In genomic region chr3:22320425-22320824, GRCm38 (mm10) we compare ENCODE assay signal across 6 mouse cellular contexts.
A peak's percentile ranks its signal among the peaks of the same experiment; 100 is the strongest.
DNase-seq lines count a peak whose midpoint lies in the region; ATAC-seq and TF ChIP-seq lines count a peak whose summit lies in the region.
"Not testable (repeated sequence)": the region's sequence is repeated elsewhere in the genome, so short reads cannot be mapped to it uniquely, and the experiment has no call there.

No protein-coding gene starts in this region.

- H3K9me3 ChIP-seq in MEL (replicated peaks; ENCODE audit: insufficient read depth, low read length); liver, embryonic 12.5 days (replicated peaks); liver, embryonic 14.5 days (ENCODE audit: control insufficient read depth, low read length); liver, embryonic 16.5 days (replicated peaks; ENCODE audit: control insufficient read depth, low read length): not testable (repeated sequence)

- 75% methylated on average over 1 of the region's 1 CpGs for WGBS in liver, embryonic 12.5 days (ENCODE audit: insufficient replicate concordance)
- WGBS in liver, embryonic 14.5 days (ENCODE audit: insufficient replicate concordance) = 65% methylated on average over 1 of the region's 1 CpGs
- WGBS in liver, embryonic 16.5 days (ENCODE audit: insufficient replicate concordance) = 67% methylated on average over 1 of the region's 1 CpGs

- peak; percentile 50 for DNase-seq in MEL (ENCODE audit: low read depth, low spot score)
- DNase-seq in heart, adult 11 months = peak; percentile 74
- DNase-seq in liver, embryonic 14.5 days (ENCODE audit: low read depth in 3 of 3, low spot score in 3 of 3) = peak in 1 of 3 experiments; percentile 13

- not testable (repeated sequence) for H3K27me3 ChIP-seq in MEL (ENCODE audit: control insufficient read depth in 1 of 2, insufficient read depth in 2 of 2, low read length in 2 of 2); liver, embryonic 12.5 days (replicated peaks); liver, embryonic 14.5 days (ENCODE audit: control insufficient read depth, insufficient read depth, low read length); liver, embryonic 16.5 days (ENCODE audit: control insufficient read depth, insufficient read depth, low read depth, low read length)

- H3K4me2 ChIP-seq in liver, embryonic 12.5 days; liver, embryonic 16.5 days (ENCODE audit: low read depth, low read length): not testable (repeated sequence)
- peak overlapping the region; percentile 33; the same call in 1 of the 2 replicates for H3K4me2 ChIP-seq in liver, embryonic 14.5 days (ENCODE audit: low read depth)

- not testable (repeated sequence) for H3K4me3 ChIP-seq in MEL (ENCODE audit: control insufficient read depth in 1 of 2, insufficient read depth in 1 of 2, low read depth in 2 of 2, low read length in 2 of 2); liver, embryonic 12.5 days; liver, embryonic 14.5 days (ENCODE audit: insufficient read depth in 1 of 2, low read depth in 2 of 2, low read length in 2 of 2); liver, embryonic 16.5 days (ENCODE audit: low read depth, low read length)

- TF ChIP-seq EP300 in MEL (IDR thresholded peaks at IDR 0.05; ENCODE audit: low read depth in 1 of 2, low read length in 2 of 2) = peak; percentile 29 to 62; a peak in 3 of 4 replicates
- TF ChIP-seq EP300 in liver, embryonic 14.5 days (IDR thresholded peaks at IDR 0.05; ENCODE audit: low read depth) = 0 out of 2 replicates have a peak, but pooled peaks have one; percentile 32

- not testable (repeated sequence) for TF ChIP-seq RAD21 in MEL (IDR thresholded peaks at IDR 0.05; ENCODE audit: low read depth, low read length)

- H3K36me3 ChIP-seq in MEL (ENCODE audit: control insufficient read depth in 1 of 2, insufficient read depth in 2 of 2, low read length in 2 of 2); liver, embryonic 12.5 days; liver, embryonic 14.5 days (replicated peaks; ENCODE audit: control insufficient read depth, insufficient read depth, low read depth); liver, embryonic 16.5 days (ENCODE audit: control insufficient read depth, insufficient read depth): not testable (repeated sequence)

- H3K4me1 ChIP-seq in MEL (ENCODE audit: control insufficient read depth in 1 of 2, insufficient read depth in 2 of 2, low read length in 2 of 2); liver, embryonic 14.5 days (replicated peaks; ENCODE audit: control insufficient read depth in 2 of 2, insufficient read depth in 2 of 2, low read length in 1 of 2); liver, embryonic 16.5 days (ENCODE audit: control insufficient read depth, low read depth, low read length): not testable (repeated sequence)
- H3K4me1 ChIP-seq in liver, embryonic 12.5 days = peaks cover 11% of the 10 kb centered on the region

- not testable (repeated sequence) for H3K27ac ChIP-seq in MEL (ENCODE audit: control insufficient read depth, low read depth, low read length); liver, embryonic 12.5 days; liver, embryonic 16.5 days (ENCODE audit: low read length)
- H3K27ac ChIP-seq in liver, embryonic 14.5 days = peak overlapping the region; percentile 33; the same call in 1 of the 2 replicates

- not testable (repeated sequence) for TF ChIP-seq POLR2A in MEL (IDR thresholded peaks at IDR 0.05; ENCODE audit: control insufficient read depth in 1 of 2, insufficient read depth in 1 of 2, low read depth in 1 of 2, low read length in 2 of 2, poor library complexity in 1 of 2)

- TF ChIP-seq CTCF in MEL (IDR thresholded peaks at IDR 0.05 in 2 of 3, conservative IDR thresholded peaks at IDR 0.05 in 1 of 3; ENCODE audit: control insufficient read depth in 1 of 3, insufficient read depth in 1 of 3, low read depth in 2 of 3, low read length in 3 of 3, poor library complexity in 1 of 3, severe bottlenecking in 1 of 3); liver, embryonic 14.5 days (IDR thresholded peaks at IDR 0.05; ENCODE audit: low read depth): not testable (repeated sequence)

- not testable (repeated sequence) for H3K79me2 ChIP-seq in MEL (ENCODE audit: control insufficient read depth, insufficient read depth, low read length, poor library complexity)

- ATAC-seq in liver, embryonic 12.5 days = peak; percentile 93
- ATAC-seq in liver, embryonic 14.5 days (ENCODE audit: insufficient read depth) = peak; percentile 92
- peak; percentile 86 for ATAC-seq in liver, embryonic 16.5 days (ENCODE audit: low read depth)
- peak; percentile 77 for ATAC-seq in megakaryocyte progenitor cell, adult 5-6 weeks (replicated peaks; ENCODE audit: poor library complexity)

- not testable (repeated sequence) for H3K9ac ChIP-seq in MEL (ENCODE audit: control insufficient read depth, low read depth, low read length, poor library complexity, severe bottlenecking); liver, embryonic 12.5 days; liver, embryonic 14.5 days (replicated peaks); liver, embryonic 16.5 days (ENCODE audit: low read depth, low read length)

TF ChIP-seq in MEL, 35 proteins besides CTCF, POLR2A, EP300 and RAD21:
- TF ChIP-seq GATA1 (IDR thresholded peaks at IDR 0.05; ENCODE audit: low read depth, low read length) = peak; percentile 31; the same call in 1 of the 2 replicates
- TF ChIP-seq TCF12 (IDR thresholded peaks at IDR 0.05; ENCODE audit: low read depth, low read length) = peak; percentile 42; the same call in 1 of the 2 replicates
- peak; percentile 16; the same call in 1 of the 2 replicates for TF ChIP-seq TAL1 (IDR thresholded peaks at IDR 0.05; ENCODE audit: low read length)
TF ChIP-seq in MEL: peak in this region for 3; not testable (repeated sequence) for 32.
